Mouse (Mus musculus): ENCODE results near the gene Plagl1. TPM values are rescaled to one million over a fixed set of nuclear protein-coding genes. Genes with fewer than 3 reads are reported as not detected.

Gene Plagl1
- polyA plus RNA-seq, 1 experiment: 1.1 TPM

DNA sequence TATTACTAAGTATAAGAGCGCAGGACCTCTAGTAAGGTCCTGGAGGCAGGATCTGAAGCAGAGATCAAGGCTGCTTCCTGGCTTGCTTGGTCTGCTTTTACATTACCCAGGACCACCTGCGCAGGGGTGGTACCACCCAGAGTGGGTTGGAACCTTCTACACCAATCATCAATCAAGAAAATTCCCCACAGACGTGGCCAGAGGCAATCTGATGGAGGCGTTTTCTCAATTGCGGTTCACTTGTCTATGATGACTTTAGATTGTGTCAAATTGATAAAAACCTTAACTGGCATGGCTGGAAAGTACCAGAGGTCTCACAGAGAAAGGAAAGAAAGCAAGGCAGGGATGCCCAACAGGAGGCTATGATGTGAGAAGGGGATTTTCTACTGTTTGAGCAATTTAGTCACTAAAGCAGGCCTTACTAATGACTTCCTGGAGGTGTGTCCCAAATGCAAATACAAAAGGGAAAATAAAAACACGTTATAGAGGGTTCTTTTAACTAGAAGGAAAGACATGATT lies 3.4 kb upstream of the Plagl1 start:
- DNase-seq (ENCODE audit: low read depth in 1 of 2, low spot score in 2 of 2): no peak
- Histone ChIP-seq H3K36me3 (ENCODE audit: control insufficient read depth, insufficient read depth, low read length) (no peaks in the 10 kb centered on the region), H3K4me1 (ENCODE audit: control insufficient read depth, insufficient read depth, insufficient read length) (no peaks in the 10 kb centered on the region), H3K4me3 (ENCODE audit: extremely low read depth, insufficient read depth, insufficient read length) (no peak overlapping the region), H3K27me3 (ENCODE audit: control insufficient read depth, insufficient read depth, low read length) (no peaks in the 10 kb centered on the region), H3K27ac (ENCODE audit: insufficient read depth, low read length) (no peak overlapping the region)
- TF ChIP-seq POLR2A (IDR thresholded peaks at IDR 0.05; ENCODE audit: low read depth, low read length) (no peak), CTCF (IDR thresholded peaks at IDR 0.05; ENCODE audit: extremely low read depth, insufficient read depth, insufficient read length, insufficient replicate concordance) (no peak)
- 84% methylated on average over 6 of the region's 6 CpGs for WGBS

DNA sequence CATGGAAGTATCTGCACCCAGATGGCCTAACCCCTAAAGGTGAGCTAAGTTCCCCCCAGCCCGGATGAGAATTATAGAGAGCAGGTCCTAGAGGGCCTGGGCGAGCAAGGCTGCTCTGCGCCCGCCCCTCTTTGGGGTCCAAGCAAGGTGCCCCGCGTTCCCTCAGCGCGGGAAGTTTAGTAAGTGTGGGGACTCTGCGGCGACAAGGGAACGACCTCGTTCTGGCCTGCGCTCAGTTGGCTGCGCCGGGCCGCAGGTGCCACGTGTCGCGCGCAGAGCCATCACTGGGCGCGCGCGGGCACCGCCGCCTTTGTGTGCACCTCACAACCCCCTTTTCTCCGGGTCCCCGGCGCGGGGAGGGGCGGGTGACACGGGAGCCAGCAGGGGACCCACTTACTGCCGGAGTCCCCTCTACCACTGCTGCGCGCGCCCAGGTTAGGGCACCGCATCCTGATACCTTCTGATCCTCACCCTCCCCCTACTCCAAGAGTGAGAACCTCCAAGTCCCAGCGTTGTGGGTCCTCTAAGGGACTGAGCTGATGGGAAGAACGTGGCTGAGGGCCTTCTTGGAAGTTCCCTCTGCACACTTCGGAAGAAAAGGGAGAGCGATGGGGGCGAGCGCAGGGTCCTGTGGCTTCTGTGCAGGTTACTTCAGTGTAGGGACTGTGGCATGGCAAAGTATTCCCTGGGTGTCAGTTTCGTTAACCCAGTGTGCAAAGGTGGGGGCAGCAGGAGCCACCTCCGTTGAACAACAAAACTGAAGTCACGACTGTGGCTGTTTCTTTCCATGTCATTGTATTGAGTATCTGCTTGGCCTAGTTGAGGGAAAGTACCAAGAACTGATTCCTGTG lies 742 bp downstream of the Plagl1 start:
- Histone ChIP-seq H3K36me3 (ENCODE audit: control insufficient read depth, insufficient read depth, low read length) (no peaks in the 10 kb centered on the region), H3K27me3 (ENCODE audit: control insufficient read depth, insufficient read depth, low read length) (no peaks in the 10 kb centered on the region), H3K4me3 (ENCODE audit: extremely low read depth, insufficient read depth, insufficient read length) (no peak overlapping the region), H3K4me1 (ENCODE audit: control insufficient read depth, insufficient read depth, insufficient read length) (no peaks in the 10 kb centered on the region), H3K27ac (ENCODE audit: insufficient read depth, low read length) (no peak overlapping the region)
- no peak for DNase-seq (ENCODE audit: low read depth in 1 of 2, low spot score in 2 of 2)
- no peak for TF ChIP-seq POLR2A (IDR thresholded peaks at IDR 0.05; ENCODE audit: low read depth, low read length)
- no peak for TF ChIP-seq CTCF (IDR thresholded peaks at IDR 0.05; ENCODE audit: extremely low read depth, insufficient read depth, insufficient read length, insufficient replicate concordance)
- WGBS: 70% methylated on average over 46 of the region's 46 CpGs

DNA sequence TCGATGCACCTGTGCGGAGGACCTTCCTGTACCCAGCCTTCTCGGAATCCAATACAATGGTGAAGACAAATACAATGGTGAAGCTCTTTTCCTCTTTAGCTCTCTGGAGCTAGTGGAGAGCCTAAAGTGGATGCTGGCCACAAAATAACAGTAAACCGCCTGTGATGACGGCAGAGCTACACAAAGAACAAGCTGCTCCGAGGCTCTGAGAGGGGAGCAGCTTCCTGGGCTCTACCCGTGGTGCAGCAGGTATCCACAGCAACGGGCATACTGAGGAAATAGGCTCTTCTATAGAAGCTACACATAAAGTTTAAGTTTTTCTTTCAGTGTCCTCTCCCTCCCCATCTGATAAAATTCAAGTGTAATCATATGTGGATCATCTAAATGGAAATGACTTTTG lies 2.1 kb downstream of the Plagl1 start:
- Histone ChIP-seq H3K4me1 (ENCODE audit: control insufficient read depth, insufficient read depth, insufficient read length) (no peaks in the 10 kb centered on the region), H3K4me3 (ENCODE audit: extremely low read depth, insufficient read depth, insufficient read length) (no peak overlapping the region), H3K27ac (ENCODE audit: insufficient read depth, low read length) (no peak overlapping the region), H3K27me3 (ENCODE audit: control insufficient read depth, insufficient read depth, low read length) (no peaks in the 10 kb centered on the region), H3K36me3 (ENCODE audit: control insufficient read depth, insufficient read depth, low read length) (no peaks in the 10 kb centered on the region)
- WGBS: 34% methylated on average over 8 of the region's 8 CpGs
- DNase-seq (ENCODE audit: low read depth in 1 of 2, low spot score in 2 of 2): no peak
- no peak for TF ChIP-seq CTCF (IDR thresholded peaks at IDR 0.05; ENCODE audit: extremely low read depth, insufficient read depth, insufficient read length, insufficient replicate concordance)
- no peak for TF ChIP-seq POLR2A (IDR thresholded peaks at IDR 0.05; ENCODE audit: low read depth, low read length)

DNA sequence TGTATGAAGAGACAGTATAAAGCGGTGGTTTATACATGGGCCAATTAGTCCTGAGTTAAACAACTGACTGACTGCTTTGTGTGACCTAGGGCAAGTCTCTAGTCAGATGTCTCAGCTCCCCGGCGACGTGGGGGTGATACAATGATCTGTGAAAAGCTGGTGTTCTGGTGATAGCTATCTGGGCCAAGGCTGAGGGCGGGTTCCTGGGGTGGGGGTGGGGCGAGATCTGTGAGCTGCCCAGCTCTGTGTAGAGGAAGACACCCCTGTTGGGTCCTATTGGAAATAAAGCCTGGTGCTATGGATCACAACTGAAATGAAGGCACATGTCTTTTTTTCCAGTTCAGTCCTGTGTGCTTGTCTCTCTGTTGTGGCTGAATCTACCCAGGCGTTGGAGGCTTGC lies 3.2 kb downstream of the Plagl1 start:
- TF ChIP-seq CTCF (IDR thresholded peaks at IDR 0.05; ENCODE audit: extremely low read depth, insufficient read depth, insufficient read length, insufficient replicate concordance) (no peak), POLR2A (IDR thresholded peaks at IDR 0.05; ENCODE audit: low read depth, low read length) (no peak)
- H3K27me3 ChIP-seq (ENCODE audit: control insufficient read depth, insufficient read depth, low read length): no peaks in the 10 kb centered on the region
- H3K4me1 ChIP-seq (ENCODE audit: control insufficient read depth, insufficient read depth, insufficient read length): no peaks in the 10 kb centered on the region
- H3K4me3 ChIP-seq (ENCODE audit: extremely low read depth, insufficient read depth, insufficient read length): no peak overlapping the region
- 80% methylated on average over 7 of the region's 7 CpGs for WGBS
- DNase-seq (ENCODE audit: low read depth in 1 of 2, low spot score in 2 of 2): no peak
- no peak overlapping the region for H3K27ac ChIP-seq (ENCODE audit: insufficient read depth, low read length)
- H3K36me3 ChIP-seq (ENCODE audit: control insufficient read depth, insufficient read depth, low read length): no peaks in the 10 kb centered on the region

DNA sequence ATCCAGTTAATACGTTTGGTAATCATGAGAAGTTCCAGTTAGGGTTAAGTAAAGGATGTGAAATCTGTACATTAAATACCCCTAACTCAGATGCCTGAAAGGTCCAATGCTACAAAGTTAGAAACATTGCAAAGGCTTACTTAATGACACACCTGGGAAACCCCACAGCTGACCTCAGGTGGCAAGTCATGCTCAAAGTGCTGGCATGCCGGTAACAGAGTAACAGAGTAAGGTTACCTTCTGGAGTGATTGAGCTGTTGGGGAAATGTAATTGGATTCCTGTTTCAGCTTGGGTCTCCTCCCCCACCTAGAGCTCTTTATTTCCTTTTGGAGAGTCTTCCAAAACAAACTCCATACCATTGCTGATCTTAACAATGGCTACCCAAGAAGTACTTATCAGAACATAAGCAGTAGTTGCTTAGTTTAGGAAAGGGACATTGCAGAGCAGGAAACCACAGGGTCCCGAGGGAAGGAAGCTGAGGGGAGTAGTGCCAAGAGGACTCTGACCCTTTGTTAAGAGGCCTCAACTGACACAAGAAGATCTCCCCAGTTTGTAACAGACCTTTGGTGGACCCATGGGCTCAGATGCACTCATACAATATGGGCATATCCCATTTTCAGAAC lies 4.9 kb downstream of the Plagl1 start:
- H3K4me3 ChIP-seq (ENCODE audit: extremely low read depth, insufficient read depth, insufficient read length): no peak overlapping the region
- H3K27ac ChIP-seq (ENCODE audit: insufficient read depth, low read length): no peak overlapping the region
- TF ChIP-seq CTCF (IDR thresholded peaks at IDR 0.05; ENCODE audit: extremely low read depth, insufficient read depth, insufficient read length, insufficient replicate concordance) (no peak), POLR2A (IDR thresholded peaks at IDR 0.05; ENCODE audit: low read depth, low read length) (no peak)
- H3K27me3 ChIP-seq (ENCODE audit: control insufficient read depth, insufficient read depth, low read length): no peaks in the 10 kb centered on the region
- 66% methylated on average over 3 of the region's 3 CpGs for WGBS
- H3K36me3 ChIP-seq (ENCODE audit: control insufficient read depth, insufficient read depth, low read length): no peaks in the 10 kb centered on the region
- no peak for DNase-seq (ENCODE audit: low read depth in 1 of 2, low spot score in 2 of 2)
- no peaks in the 10 kb centered on the region for H3K4me1 ChIP-seq (ENCODE audit: control insufficient read depth, insufficient read depth, insufficient read length)

DNA sequence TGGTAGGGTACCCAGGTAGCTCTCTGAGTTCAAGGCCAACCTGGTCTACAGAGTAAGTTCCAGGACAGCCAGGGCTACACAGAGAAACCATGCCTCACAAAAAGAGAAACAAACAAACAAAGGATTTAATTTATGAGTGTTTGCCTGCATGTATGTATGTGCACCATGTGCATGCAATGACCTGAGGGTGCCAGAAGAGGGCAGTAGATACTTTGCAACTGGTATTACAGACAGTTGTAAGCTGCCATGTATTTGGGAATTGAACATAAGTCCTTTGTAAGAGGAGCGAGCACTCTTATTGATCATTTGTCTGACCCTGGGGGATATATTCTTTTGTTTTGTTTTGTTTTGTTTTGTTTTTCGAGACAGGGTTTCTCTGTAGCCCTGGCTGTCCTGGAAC lies 10.7 kb downstream of the Plagl1 start:
- no peaks in the 10 kb centered on the region for H3K36me3 ChIP-seq (ENCODE audit: control insufficient read depth, insufficient read depth, low read length)
- H3K27ac ChIP-seq (ENCODE audit: insufficient read depth, low read length): no peak overlapping the region
- DNase-seq (ENCODE audit: low read depth in 1 of 2, low spot score in 2 of 2): no peak
- H3K4me3 ChIP-seq (ENCODE audit: extremely low read depth, insufficient read depth, insufficient read length): no peak overlapping the region
- TF ChIP-seq POLR2A (IDR thresholded peaks at IDR 0.05; ENCODE audit: low read depth, low read length) (no peak), CTCF (IDR thresholded peaks at IDR 0.05; ENCODE audit: extremely low read depth, insufficient read depth, insufficient read length, insufficient replicate concordance) (no peak)
- H3K27me3 ChIP-seq (ENCODE audit: control insufficient read depth, insufficient read depth, low read length): no peaks in the 10 kb centered on the region
- no peaks in the 10 kb centered on the region for H3K4me1 ChIP-seq (ENCODE audit: control insufficient read depth, insufficient read depth, insufficient read length)
- 90% methylated on average over 2 of the region's 2 CpGs for WGBS

Data from spleen, adult 2 months (tissue).